Mouse (Mus musculus): Measurements from ENCODE around the gene Gipc3.

DNA sequence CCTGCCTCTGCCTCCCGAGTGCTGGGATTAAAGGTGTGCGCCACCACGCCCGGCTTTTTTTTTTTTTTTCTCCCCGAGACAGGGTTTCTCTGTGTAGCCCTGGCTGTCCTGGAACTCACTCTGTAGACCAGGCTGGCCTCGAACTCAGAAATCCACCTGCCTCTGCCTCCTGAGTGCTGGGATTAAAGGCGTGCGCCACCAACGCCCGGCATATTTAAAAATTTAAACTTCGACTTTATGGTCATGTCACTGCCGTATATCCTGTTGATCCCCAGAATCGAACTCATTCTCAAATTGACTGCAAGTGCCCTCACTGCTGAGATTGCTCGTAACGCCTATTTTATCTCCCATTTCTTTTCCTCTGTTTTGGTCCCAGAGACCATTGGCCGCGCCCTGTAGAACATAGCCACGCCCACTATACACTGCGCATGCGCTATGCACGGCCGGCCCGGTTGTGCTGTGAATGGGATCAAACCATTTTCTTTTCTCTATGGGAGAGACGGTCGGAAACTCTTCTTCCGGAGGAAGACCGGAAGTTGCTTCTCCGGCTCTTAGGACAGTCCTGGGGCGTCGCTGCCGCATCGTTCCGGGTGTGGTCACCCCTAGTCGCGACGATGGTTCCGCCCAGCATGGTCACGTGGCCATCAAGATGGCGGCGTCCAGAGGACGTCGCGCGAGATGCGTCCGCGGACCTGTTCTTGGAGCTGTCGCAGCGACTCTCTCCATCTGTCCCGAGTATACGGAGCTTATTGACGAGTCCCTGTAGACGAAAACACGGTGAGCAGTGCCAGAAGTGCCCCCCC, 40.9 kb upstream of the Gipc3 start, which contains the start of the genes Dohh and Gm48551:
- TF ChIP-seq POLR2A (IDR thresholded peaks at IDR 0.05; ENCODE audit: insufficient read depth, low read depth, low read length) (peak; percentile 91), CTCF (IDR thresholded peaks at IDR 0.05) (no peak)
